Mouse (Mus musculus) heart, embryonic 10.5 days (tissue): Measurements from ENCODE around the gene 1700017D01Rik. TPM values are rescaled to one million over a fixed set of nuclear protein-coding genes. Genes with fewer than 3 reads are reported as not detected.
"Not testable (repeated sequence)": the region's sequence is repeated elsewhere in the genome, so short reads cannot be mapped to it uniquely, and the experiment has no call there.

Source experiments
- DNase-seq: peaks from one replicate; pipeline ENCODE4 v3.0.0-alpha.2; 2017; ENCODE audit warnings: low spot score
- H3K27ac ChIP-seq: fragments of 300-500 bp; sonication (generic); 2 replicates; pipeline ENCODE4 v1.5.1; 2016; ENCODE audit warnings: mild to moderate bottlenecking
- H3K27me3 ChIP-seq: fragments of 300-500 bp; sonication (generic); 2 replicates; pipeline ENCODE4 v1.6.1; 2016; ENCODE audit warnings: mild to moderate bottlenecking; ENCODE audit not compliant: poor library complexity, insufficient read depth, severe bottlenecking
- H3K36me3 ChIP-seq: fragments of 300-500 bp; sonication (generic); 2 replicates; pipeline ENCODE4 v1.6.1; 2016; ENCODE audit warnings: mild to moderate bottlenecking, moderate library complexity
- H3K4me1 ChIP-seq: fragments of 300-500 bp; sonication (generic); 2 replicates; pipeline ENCODE4 v1.6.1; 2016; ENCODE audit warnings: mild to moderate bottlenecking
- H3K4me3 ChIP-seq: fragments of 300-500 bp; sonication (generic); 2 replicates; pipeline ENCODE4 v1.5.1; 2016; ENCODE audit warnings: mild to moderate bottlenecking, moderate library complexity
- H3K9me3 ChIP-seq: fragments of 300-500 bp; sonication (generic); 2 replicates; pipeline ENCODE4 v1.6.1; 2016; ENCODE audit warnings: mild to moderate bottlenecking, moderate library complexity
- WGBS: fragments of 180-500 bp; shearing (Covaris S2); methylation state at CpG from one replicate; pipeline ENCODE4 v1.1.7; 2016; 5-methylcytosine and 5-hydroxymethylcytosine counted together
- polyA plus RNA-seq: library from polyadenylated mRNA; unstranded; fragments of >200 nt; fragmentation: Nextera tagmentation; extraction: Ambion mirVana; gene quantifications from 2 replicates; pipeline ENCODE4 v1.2.1, GENCODE M21; 2016

The 1700017D01Rik gene
- polyA plus RNA-seq, 1 experiment from 2014 or later: not detected

GRCm38 (mm10) chr19:11070364-11070763, 60.3 kb downstream of the 1700017D01Rik start:
- 77% methylated on average over 3 of the region's 3 CpGs for WGBS
- H3K4me1 ChIP-seq: no peaks in the 10 kb centered on the region
- H3K4me3 ChIP-seq: no peak overlapping the region
- no peaks in the 10 kb centered on the region for H3K36me3 ChIP-seq
- no peaks in the 10 kb centered on the region for H3K27me3 ChIP-seq
- H3K27ac ChIP-seq: no peak overlapping the region
- DNase-seq: no peak
- H3K9me3 ChIP-seq: no peaks in the 10 kb centered on the region

DNA sequence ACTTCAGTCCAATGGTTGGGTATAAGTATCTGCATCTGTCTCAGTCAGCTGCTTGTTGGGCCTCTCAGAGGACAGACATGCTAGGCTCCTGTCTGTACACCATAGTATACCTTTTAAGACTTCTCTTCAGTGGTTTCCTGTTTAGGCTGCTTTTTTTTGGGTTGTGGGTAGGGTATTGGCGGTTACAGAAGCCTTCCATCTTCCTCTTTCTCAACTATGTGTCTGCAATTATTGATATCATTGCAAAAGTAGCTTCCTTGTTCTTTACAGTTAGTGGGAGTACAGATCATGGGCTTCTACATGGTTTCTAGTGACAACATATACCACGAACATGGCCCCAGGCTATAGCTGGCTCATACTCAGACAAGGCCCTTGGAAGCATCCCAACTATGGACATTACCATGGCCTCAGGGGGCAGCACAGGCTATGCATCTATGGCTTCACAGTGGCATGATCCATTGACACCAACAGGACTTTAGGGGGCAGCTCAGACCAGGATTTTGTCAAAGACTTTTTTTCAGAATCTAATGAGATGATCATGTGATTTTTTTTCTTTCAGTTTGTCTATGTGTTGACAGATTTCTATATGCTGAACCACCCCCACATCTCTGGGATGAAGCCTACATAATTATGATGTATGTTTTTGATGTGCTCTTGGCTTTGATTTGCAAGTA, 65.3 kb downstream of the 1700017D01Rik start:
- H3K36me3 ChIP-seq: no peaks in the 10 kb centered on the region
- no peak overlapping the region for H3K4me3 ChIP-seq
- H3K27ac ChIP-seq: no peak overlapping the region
- no peaks in the 10 kb centered on the region for H3K27me3 ChIP-seq
- H3K9me3 ChIP-seq: no peaks in the 10 kb centered on the region
- no peak for DNase-seq
- WGBS: 76% methylated on average over 2 of the region's 2 CpGs
- H3K4me1 ChIP-seq: no peaks in the 10 kb centered on the region

DNA sequence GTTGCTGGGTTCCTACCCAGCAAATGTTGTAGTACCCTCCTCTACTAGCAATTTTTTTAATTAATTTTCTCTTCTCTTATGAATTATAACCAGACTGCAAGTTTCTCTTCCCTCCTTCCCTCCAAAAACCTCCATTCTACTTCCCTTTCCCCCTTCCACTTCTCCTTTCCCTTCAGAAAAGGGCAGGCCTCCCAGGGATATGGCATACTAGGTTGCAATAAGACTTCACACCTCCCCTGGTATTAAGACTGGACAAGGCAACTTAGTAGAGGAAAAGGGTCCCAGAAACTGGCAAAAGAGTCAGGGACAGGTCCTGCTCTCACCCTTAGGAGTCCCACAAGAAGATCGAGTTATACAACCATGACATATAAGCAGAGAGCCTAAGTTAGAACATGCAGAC, 69.8 kb downstream of the 1700017D01Rik start:
- H3K4me3 ChIP-seq: no peak overlapping the region
- no peaks in the 10 kb centered on the region for H3K27me3 ChIP-seq
- H3K36me3 ChIP-seq: no peaks in the 10 kb centered on the region
- no peaks in the 10 kb centered on the region for H3K9me3 ChIP-seq
- 68% methylated on average over 1 of the region's 1 CpGs for WGBS
- H3K27ac ChIP-seq: no peak overlapping the region
- no peak for DNase-seq
- H3K4me1 ChIP-seq: no peaks in the 10 kb centered on the region

DNA sequence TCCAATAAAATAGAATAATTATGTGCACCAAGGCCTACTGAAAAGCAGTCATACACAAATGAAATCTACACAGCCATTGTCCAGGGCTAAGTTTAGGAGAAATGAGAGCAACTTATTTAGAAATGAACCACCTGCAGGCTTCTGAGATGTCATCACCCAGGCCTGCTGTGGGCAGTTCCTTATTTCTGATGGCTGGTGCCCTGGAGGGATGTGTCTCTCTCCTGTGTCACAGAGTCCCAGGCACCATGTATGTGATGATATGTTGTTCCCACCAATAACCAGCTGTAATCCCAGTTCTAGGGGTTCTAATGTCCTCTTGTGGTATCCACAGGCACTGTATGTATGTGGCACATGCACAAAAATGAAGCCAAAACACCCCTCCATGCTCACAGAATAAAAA, 70.7 kb downstream of the 1700017D01Rik start:
- H3K4me1 ChIP-seq: no peaks in the 10 kb centered on the region
- H3K27ac ChIP-seq: no peak overlapping the region
- H3K9me3 ChIP-seq: no peaks in the 10 kb centered on the region
- H3K27me3 ChIP-seq: no peaks in the 10 kb centered on the region
- DNase-seq: no peak
- H3K4me3 ChIP-seq: no peak overlapping the region
- H3K36me3 ChIP-seq: no peaks in the 10 kb centered on the region

- H3K4me1 ChIP-seq, H3K27me3 ChIP-seq, H3K9me3 ChIP-seq, H3K36me3 ChIP-seq, DNase-seq, H3K27ac ChIP-seq, H3K4me3 ChIP-seq: not testable (repeated sequence)
- 86% methylated on average over 1 of the region's 1 CpGs for WGBS
Measured at GRCm38 (mm10) chr19:11055700-11056099, 75.0 kb downstream of the 1700017D01Rik start.

DNA sequence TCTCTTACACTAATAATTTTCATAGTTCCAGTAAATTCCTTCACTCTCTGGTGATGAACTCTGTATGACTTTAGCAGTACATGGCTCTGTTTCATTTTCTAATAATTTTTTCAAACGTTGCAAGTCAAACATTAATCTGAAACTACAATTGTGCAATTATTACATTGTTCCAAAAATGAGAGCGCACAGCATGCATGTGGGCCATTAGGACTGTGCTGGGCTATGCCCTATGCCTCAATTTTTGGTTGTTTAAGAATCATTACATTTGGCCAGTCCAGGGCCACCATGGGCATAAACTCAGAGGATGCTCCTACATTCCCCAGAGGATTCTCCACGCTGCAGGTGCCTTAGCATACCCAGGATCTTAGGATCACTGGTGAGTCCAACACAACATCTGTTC, 77.4 kb downstream of the 1700017D01Rik start:
- H3K36me3 ChIP-seq: no peaks in the 10 kb centered on the region
- no peak overlapping the region for H3K27ac ChIP-seq
- no peaks in the 10 kb centered on the region for H3K27me3 ChIP-seq
- no peaks in the 10 kb centered on the region for H3K9me3 ChIP-seq
- no peak for DNase-seq
- H3K4me3 ChIP-seq: no peak overlapping the region
- H3K4me1 ChIP-seq: 0 out of 2 replicates have a peak, but pooled peaks cover 3% of the 10 kb centered on the region
- WGBS: 63% methylated on average over 3 of the region's 3 CpGs

GRCm38 (mm10) chr19:11052877-11053276, 77.8 kb downstream of the 1700017D01Rik start:
- Histone ChIP-seq H3K27ac (no peak overlapping the region), H3K27me3 (no peaks in the 10 kb centered on the region), H3K4me1 (0 out of 2 replicates have a peak, but pooled peaks cover 3% of the 10 kb centered on the region), H3K9me3 (no peaks in the 10 kb centered on the region), H3K4me3 (no peak overlapping the region), H3K36me3 (no peaks in the 10 kb centered on the region)
- no peak for DNase-seq
- 77% methylated on average over 5 of the region's 5 CpGs for WGBS

DNA sequence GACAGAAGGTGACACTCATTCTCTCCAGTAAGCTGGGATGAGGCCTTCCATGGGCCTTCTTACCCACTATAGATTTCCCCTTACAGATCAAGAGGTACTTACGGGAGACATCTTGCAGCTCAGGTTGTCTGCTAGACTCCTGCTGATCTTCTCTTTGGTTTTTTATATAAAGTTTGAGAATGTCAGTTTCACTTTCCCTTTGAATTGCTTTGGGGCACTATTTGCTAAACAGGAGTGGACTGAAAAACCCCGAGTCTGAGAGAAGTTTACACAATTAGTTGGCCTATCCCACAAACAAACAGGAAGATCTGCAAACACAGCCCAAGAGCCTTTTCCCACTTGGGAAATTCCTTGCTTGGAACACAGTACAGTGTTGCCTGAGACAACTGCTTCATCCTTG, 80.4 kb downstream of the 1700017D01Rik start:
- Histone ChIP-seq H3K9me3 (no peaks in the 10 kb centered on the region), H3K4me1 (0 out of 2 replicates have a peak, but pooled peaks cover 3% of the 10 kb centered on the region), H3K36me3 (no peaks in the 10 kb centered on the region), H3K27ac (no peak overlapping the region), H3K4me3 (no peak overlapping the region), H3K27me3 (no peaks in the 10 kb centered on the region)
- WGBS: 59% methylated on average over 2 of the region's 2 CpGs
- DNase-seq: no peak

DNA sequence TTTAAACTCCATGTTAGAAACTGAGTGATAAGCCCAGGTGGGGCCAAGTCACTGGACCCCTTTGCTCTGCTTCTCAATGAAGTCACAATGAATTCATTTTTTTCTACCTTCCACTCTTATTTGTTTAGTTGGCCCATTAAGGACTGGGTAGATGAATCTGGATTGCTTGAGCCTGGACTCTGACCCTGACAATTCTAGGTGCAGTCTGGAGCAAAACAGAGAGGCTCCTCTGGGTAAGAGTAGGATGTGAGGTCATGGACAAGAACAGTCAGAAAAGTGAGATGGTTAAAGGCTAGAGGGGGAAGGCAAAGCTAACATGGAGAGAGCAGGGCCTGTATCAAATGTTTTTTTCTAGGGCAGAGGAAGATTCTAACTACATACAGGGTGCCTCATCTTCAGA, 81.2 kb downstream of the 1700017D01Rik start:
- no peak overlapping the region for H3K4me3 ChIP-seq
- 0 out of 2 replicates have a peak, but pooled peaks cover 7% of the 10 kb centered on the region for H3K4me1 ChIP-seq
- no peaks in the 10 kb centered on the region for H3K27me3 ChIP-seq
- no peak overlapping the region for H3K27ac ChIP-seq
- no peak for DNase-seq
- H3K9me3 ChIP-seq: no peaks in the 10 kb centered on the region
- H3K36me3 ChIP-seq: no peaks in the 10 kb centered on the region

DNA sequence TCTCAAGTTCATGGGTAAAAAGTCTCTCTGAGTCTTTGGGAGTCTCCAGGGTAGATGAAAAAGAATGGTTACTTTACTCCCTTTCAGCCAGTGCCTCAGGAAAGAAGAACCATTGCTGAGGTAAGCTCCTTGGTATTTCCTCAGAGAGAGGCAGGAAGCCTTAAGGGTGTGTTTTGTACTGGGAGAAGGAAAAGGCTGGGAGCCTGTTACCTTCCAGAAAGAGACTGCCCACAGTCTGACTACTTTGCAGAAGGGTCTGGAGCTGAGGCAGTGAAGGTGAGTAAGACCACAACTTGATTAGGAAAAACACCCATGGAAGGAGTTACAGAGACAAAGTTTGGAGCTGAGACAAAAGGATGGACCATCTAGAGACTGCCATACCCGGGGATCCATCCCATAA, 82.2 kb downstream of the 1700017D01Rik start:
- H3K4me1 ChIP-seq: 0 out of 2 replicates have a peak, but pooled peaks cover 7% of the 10 kb centered on the region
- H3K9me3 ChIP-seq: no peaks in the 10 kb centered on the region
- no peaks in the 10 kb centered on the region for H3K27me3 ChIP-seq
- WGBS: 50% methylated on average over 1 of the region's 1 CpGs
- H3K27ac ChIP-seq: no peak overlapping the region
- H3K4me3 ChIP-seq: no peak overlapping the region
- no peak for DNase-seq
- H3K36me3 ChIP-seq: no peaks in the 10 kb centered on the region

DNA sequence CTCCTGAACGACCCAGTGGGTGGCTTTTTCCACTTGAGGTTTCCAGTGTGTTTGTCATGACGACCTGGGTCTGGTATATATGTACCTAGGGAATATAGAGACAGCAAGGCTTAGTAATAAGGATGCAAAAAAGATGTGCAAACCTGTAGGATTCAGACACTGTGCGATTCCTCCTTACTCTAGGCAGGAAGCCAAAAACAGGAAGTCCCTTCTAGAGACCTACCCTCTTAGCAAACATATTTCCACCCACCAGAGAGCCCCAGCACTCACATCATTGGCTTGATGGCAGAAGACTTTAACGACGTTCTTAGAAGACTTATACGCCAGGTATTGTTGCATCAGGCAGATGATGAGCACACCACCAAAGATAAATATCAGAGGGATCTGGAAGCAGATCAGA, 82.7 kb downstream of the 1700017D01Rik start:
- Histone ChIP-seq H3K4me1 (0 out of 2 replicates have a peak, but pooled peaks cover 7% of the 10 kb centered on the region), H3K9me3 (no peaks in the 10 kb centered on the region), H3K36me3 (no peaks in the 10 kb centered on the region), H3K4me3 (no peak overlapping the region), H3K27ac (no peak overlapping the region), H3K27me3 (no peaks in the 10 kb centered on the region)
- WGBS: 73% methylated on average over 6 of the region's 6 CpGs
- DNase-seq: no peak
